Mouse (Mus musculus) CH12.LX (cell line): ENCODE measurements around the gene Rbms2.

Experiments
- BHLHE40 ChIP-seq: IDR thresholded peaks from 2 replicates; pipeline ENCODE4 v1.6.1; 2011; ENCODE audit warnings: mild to moderate bottlenecking, low read depth, low read length, improper control_type of control experiment
- CHD1 ChIP-seq: IDR thresholded peaks from 2 replicates; pipeline ENCODE4 v1.6.1; 2012; ENCODE audit warnings: low read depth, low read length, improper control_type of control experiment, inconsistent platforms
- CTCF ChIP-seq, 2 experiments: IDR thresholded peaks in 1 of 2; conservative IDR thresholded peaks in 1 of 2; 2 replicates each; pipeline ENCODE4 v1.5.1; 2011 to 2012; ENCODE audit warnings: low read depth in 2 of 2, low read length in 2 of 2, improper control_type of control experiment in 1 of 2, inconsistent platforms in 1 of 2, mild to moderate bottlenecking in 1 of 2, moderate library complexity in 1 of 2
- E2F4 ChIP-seq: IDR thresholded peaks from 2 replicates; pipeline ENCODE4 v1.6.1; 2011; ENCODE audit warnings: low read depth, low read length, improper control_type of control experiment; ENCODE audit not compliant: insufficient replicate concordance
- ETS1 ChIP-seq: conservative IDR thresholded peaks from 2 replicates; pipeline ENCODE4 v1.6.1; 2012; ENCODE audit warnings: low read depth, mild to moderate bottlenecking, inconsistent platforms, low read length, improper control_type of control experiment, moderate library complexity
- MAZ ChIP-seq: IDR thresholded peaks from 2 replicates; pipeline ENCODE4 v1.6.1; 2012; ENCODE audit warnings: low read depth, mild to moderate bottlenecking, inconsistent platforms, low read length, improper control_type of control experiment, moderate library complexity
- NRF1 ChIP-seq: IDR thresholded peaks from 2 replicates; pipeline ENCODE4 v1.6.1; 2014; ENCODE audit warnings: low read depth, mild to moderate bottlenecking, inconsistent platforms, low read length, improper control_type of control experiment, moderate library complexity
- POLR2A ChIP-seq: IDR thresholded peaks from 2 replicates; pipeline ENCODE4 v1.6.1; 2011; ENCODE audit warnings: low read depth, mild to moderate bottlenecking, improper control_type of control experiment, low read length
- POLR2AphosphoS2 ChIP-seq: IDR thresholded peaks from 2 replicates; pipeline ENCODE4 v1.6.1; 2011; ENCODE audit warnings: low read depth, low read length, improper control_type of control experiment
- RAD21 ChIP-seq: IDR thresholded peaks from 2 replicates; pipeline ENCODE4 v1.6.1; 2011; ENCODE audit warnings: low read depth, mild to moderate bottlenecking, low read length, improper control_type of control experiment, moderate library complexity
- UBTF ChIP-seq: IDR thresholded peaks from 2 replicates; pipeline ENCODE4 v1.6.1; 2012; ENCODE audit warnings: low read depth, mild to moderate bottlenecking, inconsistent platforms, low read length, improper control_type of control experiment, moderate library complexity
- ZC3H11A ChIP-seq: IDR thresholded peaks from 2 replicates; pipeline ENCODE4 v1.6.1; 2012; ENCODE audit warnings: low read depth, mild to moderate bottlenecking, inconsistent platforms, low read length, improper control_type of control experiment

GRCm38 (mm10) chr10:128092506-128093495 is 87.3 kb downstream of the Rbms2 start:
- no peak for TF ChIP-seq E2F4
- TF ChIP-seq NRF1, result 0 out of 2 replicates have a peak, but pooled peaks have one; percentile 46
- peak in 1 of 2 experiments; percentile 48; a peak in 2 of 4 replicates for TF ChIP-seq CTCF (conservative IDR thresholded peaks at IDR 0.05 in 1 of 2, IDR thresholded peaks at IDR 0.05 in 1 of 2; ENCODE audit: low read depth in 2 of 2, low read length in 2 of 2)
- TF ChIP-seq POLR2AphosphoS2, result no peak
- TF ChIP-seq UBTF, result 0 out of 2 replicates have a peak, but pooled peaks have one; percentile 38
- peak; percentile 42; the same call in 1 of the 2 replicates for TF ChIP-seq POLR2A
- no peak for TF ChIP-seq BHLHE40
- 0 out of 2 replicates have a peak, but pooled peaks have one; percentile 35 for TF ChIP-seq MAZ
- TF ChIP-seq ZC3H11A, result no peak
- TF ChIP-seq CHD1, result no peak
- no peak for TF ChIP-seq ETS1
- peak; percentile 23 for TF ChIP-seq RAD21
